Mouse (Mus musculus): ENCODE data around the gene Gucd1. TPM values are rescaled to one million over a fixed set of nuclear protein-coding genes. Genes with fewer than 3 reads are reported as not detected.

Gene Gucd1
- total and polyA plus RNA-seq, 2 experiments from 2014 or later, result 16.0 to 44.9 TPM

DNA sequence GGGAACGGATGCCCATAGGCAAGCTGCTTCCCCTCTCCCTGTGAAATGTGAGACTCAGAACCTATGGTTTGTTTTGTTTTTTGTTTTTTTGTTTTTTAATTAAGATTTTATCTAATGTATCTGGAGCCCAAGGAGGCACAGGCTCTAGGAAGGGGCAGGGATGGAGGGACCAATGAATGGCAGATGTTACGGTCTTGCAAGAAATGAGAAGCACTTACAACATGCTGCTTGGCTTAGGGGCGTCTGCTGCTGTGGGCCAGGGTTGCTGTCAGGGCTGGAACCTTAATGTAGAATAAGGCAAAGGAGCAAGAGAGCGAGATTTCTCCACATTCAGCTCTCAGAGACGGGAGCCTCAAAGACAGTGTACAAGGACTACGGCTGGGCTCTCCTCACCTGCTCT lies 37.8 kb upstream of the Gucd1 start:
- Histone ChIP-seq H3K9me3 (ENCODE audit: low read length) (no peaks in the 10 kb centered on the region), H3K27ac (ENCODE audit: low read depth, low read length) (peak overlapping the region; percentile 57; the same call in 1 of the 2 replicates), H3K36me3 (ENCODE audit: insufficient read depth) (peaks cover 30% of the 10 kb centered on the region), H3K27me3 (ENCODE audit: insufficient read depth, low read length) (no peaks in the 10 kb centered on the region), H3K9ac (no peak overlapping the region), H3K4me2 (ENCODE audit: low read depth) (no peak overlapping the region), H3K4me1 (ENCODE audit: insufficient read depth) (0 out of 2 replicates have a peak, but pooled peaks cover 18% of the 10 kb centered on the region), H3K4me3 (ENCODE audit: low read depth, low read length) (no peak overlapping the region)
- WGBS, result 53% methylated on average over 6 of the region's 6 CpGs
- ATAC-seq (no peak), DNase-seq (no peak)
- TF ChIP-seq CTCF (IDR thresholded peaks at IDR 0.05; ENCODE audit: low read depth), result no peak

DNA sequence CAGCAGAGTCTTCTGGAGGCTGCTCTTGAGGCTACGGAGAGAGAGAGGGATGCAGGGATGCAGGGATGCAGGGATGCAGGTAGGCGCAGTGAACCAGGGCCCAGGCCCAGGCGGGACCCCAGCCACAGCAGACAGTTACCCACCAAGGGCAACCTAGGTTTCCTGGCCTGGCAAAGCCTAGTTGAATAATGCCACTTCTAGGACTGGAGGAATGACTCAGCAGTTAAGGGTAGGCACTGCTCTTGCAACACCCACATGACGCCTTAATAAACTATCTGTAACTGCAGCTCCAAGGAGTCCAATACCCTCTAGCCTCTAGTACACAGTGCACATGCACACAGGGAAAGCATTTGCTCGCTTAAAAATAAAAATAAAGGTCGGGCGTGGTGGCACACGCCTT lies 36.3 kb upstream of the Gucd1 start:
- 93% methylated on average over 8 of the region's 8 CpGs for WGBS
- Histone ChIP-seq H3K9ac (no peak overlapping the region), H3K4me1 (ENCODE audit: insufficient read depth) (0 out of 2 replicates have a peak, but pooled peaks cover 12% of the 10 kb centered on the region), H3K27me3 (ENCODE audit: insufficient read depth, low read length) (no peaks in the 10 kb centered on the region), H3K9me3 (ENCODE audit: low read length) (no peaks in the 10 kb centered on the region), H3K4me3 (ENCODE audit: low read depth, low read length) (no peak overlapping the region), H3K4me2 (ENCODE audit: low read depth) (no peak overlapping the region), H3K36me3 (ENCODE audit: insufficient read depth) (peaks cover 30% of the 10 kb centered on the region), H3K27ac (ENCODE audit: low read depth, low read length) (no peak overlapping the region)
- no peak for TF ChIP-seq CTCF (IDR thresholded peaks at IDR 0.05; ENCODE audit: low read depth)
- DNase-seq, result no peak
- ATAC-seq, result no peak

DNA sequence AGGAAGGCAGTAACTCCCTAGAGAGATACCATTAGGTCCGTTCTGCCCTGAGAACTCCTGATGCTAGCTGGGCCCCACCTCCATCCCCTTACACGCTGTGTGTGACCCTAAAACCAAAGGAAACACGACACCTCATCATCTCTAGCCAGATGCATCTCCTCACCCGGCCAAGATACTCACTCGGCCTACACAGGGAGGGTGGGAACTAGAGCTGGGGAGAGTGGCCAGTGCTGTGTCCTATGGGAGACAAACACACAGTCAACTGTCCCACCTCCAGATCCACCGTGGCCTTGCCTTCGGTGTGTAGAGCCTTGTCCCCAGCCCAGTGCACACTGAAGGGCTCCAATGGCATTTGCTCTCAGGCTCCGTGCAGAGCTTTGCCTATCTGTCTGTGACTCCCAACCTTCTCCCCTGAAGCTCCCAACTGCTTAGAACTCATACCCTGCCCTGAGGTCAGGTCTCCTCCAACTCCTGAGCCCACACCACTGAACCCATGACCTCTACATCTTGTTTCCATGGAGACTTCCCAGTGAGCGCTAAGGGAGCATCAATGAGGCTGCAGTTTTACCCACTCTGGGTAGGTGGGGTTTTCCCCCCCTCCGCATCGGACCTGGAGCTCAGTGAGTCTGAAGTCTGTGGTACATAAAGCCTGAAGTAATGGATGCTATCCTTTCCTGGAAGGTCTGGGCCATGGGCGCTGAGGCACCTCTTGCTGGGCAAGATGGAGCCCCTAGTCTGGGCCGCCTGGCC lies 35.1 kb upstream of the Gucd1 start:
- Histone ChIP-seq H3K9ac (no peak overlapping the region), H3K9me3 (ENCODE audit: low read length) (no peaks in the 10 kb centered on the region), H3K36me3 (ENCODE audit: insufficient read depth) (peaks cover 30% of the 10 kb centered on the region), H3K4me3 (ENCODE audit: low read depth, low read length) (no peak overlapping the region), H3K4me2 (ENCODE audit: low read depth) (no peak overlapping the region), H3K4me1 (ENCODE audit: insufficient read depth) (0 out of 2 replicates have a peak, but pooled peaks cover 3% of the 10 kb centered on the region), H3K27ac (ENCODE audit: low read depth, low read length) (no peak overlapping the region), H3K27me3 (ENCODE audit: insufficient read depth, low read length) (no peaks in the 10 kb centered on the region)
- ATAC-seq (no peak), DNase-seq (no peak)
- TF ChIP-seq CTCF (IDR thresholded peaks at IDR 0.05; ENCODE audit: low read depth), result no peak
- 78% methylated on average over 13 of the region's 13 CpGs for whole genome bisulfite sequencing

DNA sequence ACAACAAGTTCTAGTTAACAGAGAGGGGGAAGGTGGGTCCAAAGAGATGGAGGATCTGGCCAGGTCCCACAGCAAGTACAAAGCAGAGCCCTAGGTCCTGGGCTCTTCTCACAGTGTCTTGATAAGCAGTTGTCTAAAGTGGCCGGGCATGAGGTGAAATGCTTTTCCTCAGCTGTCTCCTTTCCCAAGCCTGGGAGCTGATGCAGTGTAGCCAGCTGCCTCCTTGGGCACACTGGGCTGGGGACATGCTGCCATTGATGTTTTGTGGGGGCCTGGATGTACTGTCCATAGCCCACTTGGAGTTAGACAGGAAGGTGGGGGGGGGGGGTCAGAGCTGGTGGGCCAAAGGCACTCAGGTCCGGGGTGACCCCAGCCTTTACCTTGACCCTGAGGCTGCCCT lies 34.3 kb upstream of the Gucd1 start:
- H3K4me3 ChIP-seq (ENCODE audit: low read depth, low read length), result no peak overlapping the region
- TF ChIP-seq CTCF (IDR thresholded peaks at IDR 0.05; ENCODE audit: low read depth), result no peak
- H3K4me1 ChIP-seq (ENCODE audit: insufficient read depth), result no peaks in the 10 kb centered on the region
- no peak overlapping the region for H3K4me2 ChIP-seq (ENCODE audit: low read depth)
- DNase-seq (no peak), ATAC-seq (no peak)
- no peaks in the 10 kb centered on the region for H3K9me3 ChIP-seq (ENCODE audit: low read length)
- WGBS, result 91% methylated on average over 2 of the region's 2 CpGs
- H3K27ac ChIP-seq (ENCODE audit: low read depth, low read length), result no peak overlapping the region
- no peaks in the 10 kb centered on the region for H3K27me3 ChIP-seq (ENCODE audit: insufficient read depth, low read length)
- H3K36me3 ChIP-seq (ENCODE audit: insufficient read depth), result peaks cover 30% of the 10 kb centered on the region
- H3K9ac ChIP-seq, result no peak overlapping the region

DNA sequence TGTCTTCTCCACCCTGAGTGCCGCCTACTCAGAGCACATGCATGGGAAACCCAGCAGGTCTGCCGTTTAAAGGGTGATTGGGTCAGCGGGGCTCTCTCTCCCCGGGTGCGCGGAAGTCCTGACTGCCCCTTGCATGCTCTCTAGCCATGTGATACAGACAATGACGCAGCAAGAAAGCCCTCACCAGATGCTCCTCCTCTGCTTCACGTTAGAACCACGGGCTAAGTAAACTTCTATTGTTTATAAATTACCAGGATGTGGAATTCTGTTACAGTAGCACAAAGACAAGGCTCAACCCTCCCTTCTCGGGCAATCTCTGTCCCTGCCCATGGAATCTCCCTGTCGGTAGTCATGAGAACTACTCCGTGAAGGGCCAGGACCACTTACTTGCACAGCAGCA lies 33.4 kb upstream of the Gucd1 start:
- H3K36me3 ChIP-seq (ENCODE audit: insufficient read depth), result peaks cover 28% of the 10 kb centered on the region
- TF ChIP-seq CTCF (IDR thresholded peaks at IDR 0.05; ENCODE audit: low read depth), result no peak
- H3K27me3 ChIP-seq (ENCODE audit: insufficient read depth, low read length), result no peaks in the 10 kb centered on the region
- 57% methylated on average over 12 of the region's 12 CpGs for WGBS
- ATAC-seq (no peak), DNase-seq (no peak)
- no peaks in the 10 kb centered on the region for H3K9me3 ChIP-seq (ENCODE audit: low read length)
- no peak overlapping the region for H3K4me2 ChIP-seq (ENCODE audit: low read depth)
- H3K27ac ChIP-seq (ENCODE audit: low read depth, low read length), result no peak overlapping the region
- H3K4me1 ChIP-seq (ENCODE audit: insufficient read depth), result no peaks in the 10 kb centered on the region
- H3K9ac ChIP-seq, result no peak overlapping the region
- no peak overlapping the region for H3K4me3 ChIP-seq (ENCODE audit: low read depth, low read length)

DNA sequence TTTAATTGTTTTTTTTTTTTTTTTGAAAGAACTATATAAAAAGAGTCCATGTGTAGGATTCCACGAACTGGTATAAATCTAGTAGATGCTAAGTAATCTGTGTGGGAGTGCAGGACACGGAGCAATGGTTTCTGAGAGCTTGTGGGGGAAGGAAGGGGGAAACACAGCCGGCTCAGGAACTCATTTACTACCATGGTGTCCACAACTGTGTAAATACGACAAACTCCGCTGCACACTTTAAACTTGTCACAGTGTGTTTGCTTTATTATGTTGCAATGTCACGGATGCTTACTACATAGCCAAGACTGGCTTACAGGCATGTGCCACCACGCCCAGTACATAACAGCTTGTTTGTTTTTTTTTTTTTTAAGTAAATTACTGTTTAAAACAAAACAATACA lies 32.1 kb upstream of the Gucd1 start:
- H3K36me3 ChIP-seq (ENCODE audit: insufficient read depth), result peaks cover 17% of the 10 kb centered on the region
- TF ChIP-seq CTCF (IDR thresholded peaks at IDR 0.05; ENCODE audit: low read depth), result no peak
- no peaks in the 10 kb centered on the region for H3K27me3 ChIP-seq (ENCODE audit: insufficient read depth, low read length)
- no peak for ATAC-seq
- WGBS, result 75% methylated on average over 7 of the region's 7 CpGs
- H3K4me3 ChIP-seq (ENCODE audit: low read depth, low read length), result no peak overlapping the region
- H3K27ac ChIP-seq (ENCODE audit: low read depth, low read length), result no peak overlapping the region; the same call in 1 of the 2 replicates
- no peak for DNase-seq
- no peak overlapping the region for H3K4me2 ChIP-seq (ENCODE audit: low read depth)
- no peaks in the 10 kb centered on the region for H3K4me1 ChIP-seq (ENCODE audit: insufficient read depth)
- H3K9me3 ChIP-seq (ENCODE audit: low read length), result 0 out of 2 replicates have a peak, but pooled peaks cover 5% of the 10 kb centered on the region
- H3K9ac ChIP-seq, result no peak overlapping the region

DNA sequence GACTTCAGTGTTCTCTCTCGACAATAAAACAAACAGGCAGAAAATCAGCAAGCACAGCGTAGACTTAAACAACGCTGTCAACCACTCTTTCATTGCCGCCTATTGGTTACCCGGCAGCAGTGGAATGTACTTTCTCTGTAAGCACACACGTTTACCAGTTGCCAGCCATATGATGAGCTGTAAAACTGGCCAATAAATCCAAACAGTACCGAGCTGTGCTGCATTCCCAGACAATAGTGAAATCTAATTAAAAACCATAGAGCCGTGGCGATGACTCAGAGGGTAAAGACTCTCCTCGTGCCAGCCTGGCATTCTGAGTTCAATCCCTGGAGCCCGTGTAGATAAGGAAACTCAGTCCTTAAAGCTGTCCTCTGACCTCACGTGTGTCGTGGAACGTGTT lies 30.7 kb upstream of the Gucd1 start:
- TF ChIP-seq CTCF (IDR thresholded peaks at IDR 0.05; ENCODE audit: low read depth), result no peak
- Histone ChIP-seq H3K4me3 (ENCODE audit: low read depth, low read length) (no peak overlapping the region), H3K4me2 (ENCODE audit: low read depth) (no peak overlapping the region), H3K9ac (no peak overlapping the region), H3K4me1 (ENCODE audit: insufficient read depth) (no peaks in the 10 kb centered on the region), H3K36me3 (ENCODE audit: insufficient read depth) (peaks cover 8% of the 10 kb centered on the region), H3K27me3 (ENCODE audit: insufficient read depth, low read length) (no peaks in the 10 kb centered on the region), H3K27ac (ENCODE audit: low read depth, low read length) (no peak overlapping the region), H3K9me3 (ENCODE audit: low read length) (0 out of 2 replicates have a peak, but pooled peaks cover 7% of the 10 kb centered on the region)
- DNase-seq (no peak), ATAC-seq (peak; percentile 64)
- WGBS, result 32% methylated on average over 14 of the region's 14 CpGs
